Comparison of ENCODE assay signal across 8 mouse cellular contexts in the genomic region with DNA sequence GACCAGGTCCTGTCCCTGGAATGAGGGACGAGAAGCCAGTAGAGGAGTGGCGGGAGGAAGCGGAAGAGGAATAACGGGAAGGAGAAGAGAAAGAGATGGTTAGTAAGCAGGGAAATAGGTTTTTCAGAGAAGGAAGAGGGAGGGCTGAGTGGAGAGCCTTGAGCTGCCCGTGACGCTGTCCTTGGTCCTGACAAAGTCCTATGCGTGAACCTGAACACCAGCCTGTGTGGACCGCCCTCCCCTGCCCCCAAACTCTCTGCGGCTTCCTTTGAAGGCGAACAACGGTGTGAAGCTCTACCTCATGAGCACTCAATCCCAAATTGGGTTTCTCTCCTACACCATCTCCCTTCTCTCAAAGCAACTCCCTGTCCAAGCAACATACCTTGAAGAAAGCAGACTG. TPM values are rescaled to one million over a fixed set of nuclear protein-coding genes. Genes with fewer than 3 reads are reported as not detected.
DNase-seq lines count a peak whose midpoint lies in the region; ATAC-seq lines count a peak whose summit lies in the region.

No protein-coding gene starts in this region.

- intact Hi-C loops in heart, postnatal 14 days (cut with DNase I): no loop called here

- DNase-seq in heart, postnatal 14 days: peak; percentile 65 to 77
- no peak for DNase-seq in heart, adult 8-10 months (ENCODE audit: low spot score)
- peak; percentile 27 for DNase-seq in CD4-positive helper T cell, adult 2 months (ENCODE audit: low read depth, low spot score)
- DNase-seq in frontal cortex, postnatal 14 days (ENCODE audit: low spot score in 2 of 2): no peak
- no peak for DNase-seq in cerebellum, postnatal 4 days (ENCODE audit: low spot score in 2 of 2)
- DNase-seq in MN1 (ENCODE audit: low spot score): no peak

- ATAC-seq in common myeloid progenitor, adult 5-6 weeks (replicated peaks; ENCODE audit: low read depth, poor library complexity, severe bottlenecking): peak; percentile 86
- peak; percentile 72 for ATAC-seq in megakaryocyte progenitor cell, adult 5-6 weeks (replicated peaks; ENCODE audit: poor library complexity)

RNA-seq across cellular contexts. Expression of a gene that starts 22.8 kb away (rescaled TPM):
- total RNA-seq in heart, postnatal 14 days (2021): 1 to 10 TPM; 4.9 to 7.0 TPM
- 1 to 10 TPM; 2.5 to 5.5 (median 2.8) TPM for total RNA-seq in heart, adult 8-10 months (2022)
- total RNA-seq in common myeloid progenitor, adult 5-6 weeks (2017): 0.50 and 1.1 TPM in 2 replicates
- 0.17 and 0.25 TPM in 2 replicates for total RNA-seq in megakaryocyte progenitor cell, adult 5-6 weeks (2015)
- 0.83 and 0.84 TPM in 2 replicates for total RNA-seq in megakaryocyte progenitor cell, adult 5-6 weeks (2017)

RNA-seq across cellular contexts. Expression of a gene that starts 50.6 kb away (rescaled TPM):
- total RNA-seq in heart, postnatal 14 days (2021): 10 to 100 TPM; 15.7 to 19.1 TPM
- total RNA-seq in heart, adult 8-10 months (2022): 10 to 100 TPM in 3 of 4 experiments, 1 to 10 TPM in 1; 9.0 to 10.8 (median 10.3) TPM
- total RNA-seq in common myeloid progenitor, adult 5-6 weeks (2017): 8.6 and 11.0 TPM in 2 replicates
- 17.5 and 23.8 TPM in 2 replicates for total RNA-seq in megakaryocyte progenitor cell, adult 5-6 weeks (2015)
- 2.4 and 3.1 TPM in 2 replicates for total RNA-seq in megakaryocyte progenitor cell, adult 5-6 weeks (2017)

RNA-seq across cellular contexts. Expression of a gene that starts 52.4 kb away (rescaled TPM):
- under 1 TPM in 1 of 2 experiments, not detected in 1; 0.19 TPM for total RNA-seq in heart, postnatal 14 days (2021)
- under 1 TPM in 1 of 4 experiments, not detected in 3; 0.46 TPM for total RNA-seq in heart, adult 8-10 months (2022)
- total RNA-seq in common myeloid progenitor, adult 5-6 weeks (2017): 0.23 TPM in 1 of 2 replicates, not detected in the other
- total RNA-seq in megakaryocyte progenitor cell, adult 5-6 weeks (2015): 0.05 TPM in 1 of 2 replicates, not detected in the other
- total RNA-seq in megakaryocyte progenitor cell, adult 5-6 weeks (2017): not detected in 2 replicates

RNA-seq across cellular contexts. Expression of a gene that starts 52.6 kb away (rescaled TPM):
- under 1 TPM; 0.22 to 0.27 TPM for total RNA-seq in heart, postnatal 14 days (2021)
- total RNA-seq in heart, adult 8-10 months (2022): under 1 TPM in 2 of 4 experiments, not detected in 2; 0.11 to 0.14 TPM
- total RNA-seq in common myeloid progenitor, adult 5-6 weeks (2017): not detected in 2 replicates
- not detected in 2 replicates for total RNA-seq in megakaryocyte progenitor cell, adult 5-6 weeks (2015)
- total RNA-seq in megakaryocyte progenitor cell, adult 5-6 weeks (2017): not detected in 2 replicates

Comparison
In these comparisons a context has a peak if more than half of its experiments do, and no peak if none do; other contexts are left out.
1. DNase-seq: peak in heart, postnatal 14 days (2 of 2) and CD4-positive helper T cell, adult 2 months (single experiment); none in heart, adult 8-10 months (single experiment), frontal cortex, postnatal 14 days (0 of 2), cerebellum, postnatal 4 days (0 of 2) and MN1 (single experiment).